11 mouse cellular contexts compared by ENCODE assay signal in genomic region chr1:185200571-185201395, GRCm38 (mm10). TPM values are rescaled to one million over a fixed set of nuclear protein-coding genes. Genes with fewer than 3 reads are reported as not detected.
DNase-seq lines count a peak whose midpoint lies in the region; ATAC-seq and TF ChIP-seq lines count a peak whose summit lies in the region.
"Had no signal": no experiment of that assay in that cellular context is flagged by ENCODE, and none has a peak within 500 bp of the region (broad histone marks: within the 10 kb centered on the region; RNA-seq: fewer than 3 reads in every experiment).

No protein-coding gene starts in this region.

- peak; percentile 32 for ATAC-seq in forebrain, postnatal 0 days
- ATAC-seq in frontal cortex, adult (ENCODE audit: low TSS enrichment), result no peak
- ATAC-seq: lung, postnatal 0 days had no signal

- peak; percentile 48 for DNase-seq in adrenal gland, adult 2 months
- DNase-seq in adrenal gland, postnatal 4 days (ENCODE audit: low spot score in 2 of 2), result no peak
- no peak for DNase-seq in layer of hippocampus, adult 2 months (ENCODE audit: low spot score in 2 of 2)
- DNase-seq in layer of hippocampus, postnatal 36 days, result no peak
- DNase-seq in forebrain, postnatal 0 days, result peak; percentile 58
- DNase-seq in naive thymus-derived CD4-positive, alpha-beta T cell, adult 2 months (ENCODE audit: low read depth), result peak; percentile 47
- DNase-seq in right cerebral cortex, adult 18-20 months, result no peak
- DNase-seq: cerebellum, adult 18-20 months had no signal

- 17% methylated on average over 22 of the region's 22 CpGs for WGBS in forebrain, postnatal 0 days

- H3K4me3 ChIP-seq in layer of hippocampus, adult 2 months, result no peak overlapping the region
- H3K4me3 ChIP-seq in forebrain, postnatal 0 days (ENCODE audit: low read depth, low read length), result no peak overlapping the region
- H3K4me3 ChIP-seq: limb, embryonic 12.5 days had no signal

- no peaks in the 10 kb centered on the region for H3K9me3 ChIP-seq in forebrain, postnatal 0 days (ENCODE audit: low read length)
- H3K9me3 ChIP-seq: limb, embryonic 12.5 days had no signal

- no peak overlapping the region for H3K4me2 ChIP-seq in forebrain, postnatal 0 days (ENCODE audit: low read depth)
- H3K4me2 ChIP-seq: limb, embryonic 12.5 days had no signal

- TF ChIP-seq CTCF in layer of hippocampus, adult 2 months (conservative IDR thresholded peaks at IDR 0.05), result no peak
- TF ChIP-seq CTCF in forebrain, postnatal 0 days (IDR thresholded peaks at IDR 0.05; ENCODE audit: low read depth), result no peak

- peaks cover 11% of the 10 kb centered on the region for H3K4me1 ChIP-seq in forebrain, postnatal 0 days (ENCODE audit: insufficient read depth)

- H3K27me3 ChIP-seq in forebrain, postnatal 0 days (ENCODE audit: insufficient read depth, low read length), result no peaks in the 10 kb centered on the region
- H3K27me3 ChIP-seq: limb, embryonic 12.5 days had no signal

- H3K27ac ChIP-seq in layer of hippocampus, adult 2 months, result peak overlapping the region; percentile 3; the same call in 1 of the 2 replicates
- no peak overlapping the region for H3K27ac ChIP-seq in forebrain, postnatal 0 days (ENCODE audit: low read depth, low read length)
- H3K27ac ChIP-seq: limb, embryonic 12.5 days had no signal

- H3K9ac ChIP-seq in forebrain, postnatal 0 days, result no peak overlapping the region
- H3K9ac ChIP-seq: limb, embryonic 12.5 days had no signal

- H3K36me3 ChIP-seq in forebrain, postnatal 0 days (ENCODE audit: insufficient read depth), result no peaks in the 10 kb centered on the region
- H3K36me3 ChIP-seq: limb, embryonic 12.5 days had no signal

RNA-seq across cellular contexts. Expression of gene Rab3gap2, which starts 3.1 kb away (rescaled TPM):
- 10 to 100 TPM; 50.5 to 52.8 TPM for total RNA-seq in adrenal gland, adult 2 months (2021)
- 23.7 and 36.8 TPM in 2 replicates for polyA plus RNA-seq in adrenal gland, adult 2 months (2012; rRNA removed)
- total RNA-seq in adrenal gland, postnatal 4 days (2021), result 10 to 100 TPM; 45.9 to 51.1 TPM
- 10 to 100 TPM; 65.8 to 70.8 TPM for total RNA-seq in layer of hippocampus, adult 2 months (2021)
- 10 to 100 TPM; 62.6 to 65.9 TPM for total RNA-seq in layer of hippocampus, postnatal 36 days (2021)
- 30.2 and 37.3 TPM in 2 replicates for total RNA-seq in forebrain, postnatal 0 days (2014; rRNA removed)
- 13.3 and 19.5 TPM in 2 replicates for polyA plus RNA-seq in forebrain, postnatal 0 days (2015; fragmentation: Nextera tagmentation; extraction: Ambion mirVana)

Comparison
In these comparisons a context has a peak if more than half of its experiments do, and no peak if none do; other contexts are left out.
1. DNase-seq: peak in adrenal gland, adult 2 months (single experiment), forebrain, postnatal 0 days (single experiment) and naive thymus-derived CD4-positive, alpha-beta T cell, adult 2 months (single experiment); none in adrenal gland, postnatal 4 days (0 of 2), layer of hippocampus, adult 2 months (0 of 2), layer of hippocampus, postnatal 36 days (0 of 2) and right cerebral cortex, adult 18-20 months (single experiment).